Comparison of ENCODE assay signal across 11 mouse cellular contexts in genomic region chr6:4455518-4455917, GRCm38 (mm10). TPM values are rescaled to one million over a fixed set of nuclear protein-coding genes. Genes with fewer than 3 reads are reported as not detected.
DNase-seq lines count a peak whose midpoint lies in the region; ATAC-seq and TF ChIP-seq lines count a peak whose summit lies in the region.
"Had no signal": no experiment of that assay in that cellular context is flagged by ENCODE, and none has a peak within 500 bp of the region (broad histone marks: within the 10 kb centered on the region; RNA-seq: fewer than 3 reads in every experiment).

No protein-coding gene starts in this region.

- intact Hi-C loops in gastrocnemius, adult 2 months (cut with DNase I), result loop anchor here (5.0 kb wide), 1 partner anchor 47 kb away; the partner anchor contains the start of gene Col1a2

- H3K4me1 ChIP-seq in intestine, embryonic 16.5 days (ENCODE audit: control insufficient read depth, insufficient read depth, low read length), result peaks cover 12% of the 10 kb centered on the region; the same call in 1 of the 2 replicates
- peaks cover 10% of the 10 kb centered on the region; the same call in 1 of the 2 replicates for H3K4me1 ChIP-seq in intestine, embryonic 15.5 days (replicated peaks)
- H3K4me1 ChIP-seq in embryonic facial prominence, embryonic 11.5 days (ENCODE audit: control insufficient read depth, insufficient read depth, low read length), result peaks cover 3% of the 10 kb centered on the region; the same call in 1 of the 2 replicates
- no peaks in the 10 kb centered on the region for H3K4me1 ChIP-seq in cerebellum, adult 2 months (ENCODE audit: control insufficient read depth, insufficient read depth, low read length)

- ATAC-seq in intestine, embryonic 16.5 days, result no peak
- ATAC-seq in intestine, embryonic 15.5 days, result no peak
- ATAC-seq in embryonic facial prominence, embryonic 11.5 days (replicated peaks; ENCODE audit: insufficient number of reproducible peaks, low FRiP score, low TSS enrichment, low read depth), result no peak

- no peak overlapping the region for H3K4me2 ChIP-seq in intestine, embryonic 16.5 days (ENCODE audit: low read depth, low read length)
- H3K4me2 ChIP-seq in intestine, embryonic 15.5 days (replicated peaks), result no peak overlapping the region
- H3K4me2 ChIP-seq in embryonic facial prominence, embryonic 11.5 days (ENCODE audit: low read depth, low read length), result no peak overlapping the region
- H3K4me2 ChIP-seq in myocyte (ENCODE audit: low read depth), result peak overlapping the region; percentile 82
- H3K4me2 ChIP-seq: lung, embryonic 14.5 days had no signal

- no peak overlapping the region for H3K9ac ChIP-seq in intestine, embryonic 16.5 days (ENCODE audit: low read depth, low read length)
- H3K9ac ChIP-seq in intestine, embryonic 15.5 days, result no peak overlapping the region
- H3K9ac ChIP-seq in embryonic facial prominence, embryonic 11.5 days (replicated peaks; ENCODE audit: low read length), result no peak overlapping the region
- H3K9ac ChIP-seq: lung, embryonic 14.5 days had no signal

- H3ac ChIP-seq in myocyte (ENCODE audit: control insufficient read depth, insufficient read length), result no peak overlapping the region

- H3K9me3 ChIP-seq in intestine, embryonic 16.5 days (ENCODE audit: control insufficient read depth, low read length), result no peaks in the 10 kb centered on the region
- H3K9me3 ChIP-seq in intestine, embryonic 15.5 days, result no peaks in the 10 kb centered on the region
- H3K9me3 ChIP-seq in embryonic facial prominence, embryonic 11.5 days (replicated peaks; ENCODE audit: control insufficient read depth, low read length), result no peaks in the 10 kb centered on the region
- H3K9me3 ChIP-seq: megakaryocyte, embryonic 14.5 days had no signal

- no peaks in the 10 kb centered on the region for H3K27me3 ChIP-seq in intestine, embryonic 16.5 days (replicated peaks; ENCODE audit: control insufficient read depth, insufficient read depth, low read length)
- H3K27me3 ChIP-seq in intestine, embryonic 15.5 days (replicated peaks), result no peaks in the 10 kb centered on the region
- H3K27me3 ChIP-seq in embryonic facial prominence, embryonic 11.5 days (ENCODE audit: control insufficient read depth, insufficient read depth, low read length), result no peaks in the 10 kb centered on the region
- no peaks in the 10 kb centered on the region for H3K27me3 ChIP-seq in myocyte (ENCODE audit: control insufficient read depth, insufficient read depth, insufficient read length)
- no peaks in the 10 kb centered on the region for H3K27me3 ChIP-seq in cerebellum, adult 2 months (ENCODE audit: control insufficient read depth, insufficient read depth, low read length)
- H3K27me3 ChIP-seq: megakaryocyte, embryonic 14.5 days had no signal

- H3K36me3 ChIP-seq in intestine, embryonic 16.5 days (ENCODE audit: control insufficient read depth, insufficient read depth, low read length), result no peaks in the 10 kb centered on the region
- H3K36me3 ChIP-seq in intestine, embryonic 15.5 days, result no peaks in the 10 kb centered on the region
- no peaks in the 10 kb centered on the region for H3K36me3 ChIP-seq in embryonic facial prominence, embryonic 11.5 days (replicated peaks; ENCODE audit: control insufficient read depth, insufficient read depth, low read depth, low read length)
- H3K36me3 ChIP-seq in myocyte (ENCODE audit: control insufficient read depth, insufficient read depth), result no peaks in the 10 kb centered on the region

- no peak overlapping the region for H3K4me3 ChIP-seq in gastrocnemius, adult 2 months
- H3K4me3 ChIP-seq in intestine, embryonic 16.5 days (ENCODE audit: low read length), result no peak overlapping the region
- H3K4me3 ChIP-seq in intestine, embryonic 15.5 days (replicated peaks), result no peak overlapping the region
- H3K4me3 ChIP-seq in embryonic facial prominence, embryonic 11.5 days (ENCODE audit: low read depth, low read length), result no peak overlapping the region
- no peak overlapping the region for H3K4me3 ChIP-seq in myocyte
- H3K4me3 ChIP-seq in cerebellum, adult 2 months (replicated peaks; ENCODE audit: insufficient read depth, low read depth, low read length), result no peak overlapping the region

- 47% methylated on average over 5 of the region's 5 CpGs for WGBS in intestine, embryonic 16.5 days
- 47% methylated on average over 5 of the region's 5 CpGs for WGBS in intestine, embryonic 15.5 days
- WGBS in embryonic facial prominence, embryonic 11.5 days, result 41% methylated on average over 5 of the region's 5 CpGs
- 67% methylated on average over 5 of the region's 5 CpGs for WGBS in cerebellum, adult 2 months

- no peak for DNase-seq in gastrocnemius, adult 2 months
- DNase-seq in gastrocnemius, postnatal 25 days, result no peak
- no peak for DNase-seq in embryonic facial prominence, embryonic 11.5 days (ENCODE audit: low spot score)
- no peak for DNase-seq in cerebellum, adult 2 months
- no peak for DNase-seq in lung, adult 18-20 months
- DNase-seq: cerebellum, adult 9-11 months; lung, embryonic 14.5 days had no signal

- no peaks in the 10 kb centered on the region for H3K79me2 ChIP-seq in myocyte (ENCODE audit: control insufficient read depth, insufficient read depth)

- peak overlapping the region; percentile 81 for H3K27ac ChIP-seq in gastrocnemius, adult 2 months
- H3K27ac ChIP-seq in intestine, embryonic 16.5 days (ENCODE audit: low read length), result peak overlapping the region; percentile 4
- no peak overlapping the region for H3K27ac ChIP-seq in intestine, embryonic 15.5 days
- peak overlapping the region; percentile 64; the same call in 1 of the 2 replicates for H3K27ac ChIP-seq in embryonic facial prominence, embryonic 11.5 days (replicated peaks; ENCODE audit: low read depth, low read length)
- no peak overlapping the region for H3K27ac ChIP-seq in cerebellum, adult 2 months (ENCODE audit: insufficient read depth, low read length)

- TF ChIP-seq POLR2A in myocyte (IDR thresholded peaks at IDR 0.05; ENCODE audit: insufficient read length, low read depth), result no peak
- no peak for TF ChIP-seq POLR2A in cerebellum, adult 2 months (IDR thresholded peaks at IDR 0.05; ENCODE audit: borderline replicate concordance, insufficient read depth, low read length)

- TF ChIP-seq CTCF in gastrocnemius, adult 2 months (IDR thresholded peaks at IDR 0.05), result no peak
- TF ChIP-seq CTCF in cerebellum, adult 2 months (IDR thresholded peaks at IDR 0.05; ENCODE audit: borderline replicate concordance, insufficient read depth, low read depth, low read length), result no peak

TF ChIP-seq in myocyte, 11 proteins besides CTCF, POLR2A, EP300 and RAD21:
- TF ChIP-seq TCF12 (IDR thresholded peaks at IDR 0.05; ENCODE audit: insufficient read depth, poor library complexity, severe bottlenecking) (no peak), USF1 (IDR thresholded peaks at IDR 0.05; ENCODE audit: low read depth) (no peak), MYOD1 (IDR thresholded peaks at IDR 0.05; ENCODE audit: control insufficient read depth in 1 of 3, insufficient read length in 2 of 3, low read depth in 2 of 3) (no peak), REST (IDR thresholded peaks at IDR 0.05; ENCODE audit: insufficient read depth, insufficient read length) (no peak), MAX (IDR thresholded peaks at IDR 0.05; ENCODE audit: low read depth) (no peak), SRF (IDR thresholded peaks at IDR 0.05; ENCODE audit: control insufficient read depth, insufficient read length, low read depth) (no peak), TCF3 (IDR thresholded peaks at IDR 0.05; ENCODE audit: insufficient read length, low read depth) (no peak), E2F4 (IDR thresholded peaks at IDR 0.05; ENCODE audit: insufficient read depth) (no peak), MYOG (IDR thresholded peaks at IDR 0.05; ENCODE audit: control insufficient read depth in 1 of 3, insufficient read depth in 1 of 3, insufficient read length in 2 of 3, low read depth in 2 of 3) (no peak), CEBPB (IDR thresholded peaks at IDR 0.05; ENCODE audit: insufficient read depth, poor library complexity, severe bottlenecking) (no peak)
TF ChIP-seq in myocyte: peak in this region for 0.

RNA-seq across cellular contexts. Expression of gene Col1a2, which starts 49.1 kb away (rescaled TPM):
- 100 to 1,000 TPM; 127 to 394 TPM for total RNA-seq in gastrocnemius, adult 2 months (2021)
- total RNA-seq in gastrocnemius, postnatal 25 days (2021), result 100 to 1,000 TPM; 657 to 809 TPM
- 449 and 476 TPM in 2 replicates for polyA plus RNA-seq in intestine, embryonic 16.5 days (2015; fragmentation: Nextera tagmentation; extraction: Ambion mirVana)
- polyA plus RNA-seq in intestine, embryonic 15.5 days (2015; fragmentation: Nextera tagmentation; extraction: Ambion mirVana), result 472 and 528 TPM in 2 replicates
- polyA plus RNA-seq in embryonic facial prominence, embryonic 11.5 days (2014; fragmentation: Nextera tagmentation; extraction: Ambion mirVana), result 225 and 245 TPM in 2 replicates
- 627 TPM for polyA plus RNA-seq in myocyte (2012; fragmentation: generic; extraction: Trizol)
- 9.0 and 11.6 TPM in 2 replicates for polyA plus RNA-seq in cerebellum, adult 2 months (2012; rRNA removed)

Comparison
In these comparisons a context has a peak if more than half of its experiments do, and no peak if none do; other contexts are left out.
1. H3K27ac ChIP-seq: peak in gastrocnemius, adult 2 months (single experiment), intestine, embryonic 16.5 days (single experiment) and embryonic facial prominence, embryonic 11.5 days (single experiment); none in intestine, embryonic 15.5 days (single experiment) and cerebellum, adult 2 months (single experiment).
2. RNA of gene Col1a2, which starts 49.1 kb away (polyA plus RNA-seq): 627 TPM in myocyte (single experiment), 472 to 528 TPM in intestine, embryonic 15.5 days, 449 to 476 TPM in intestine, embryonic 16.5 days and 225 to 245 TPM in embryonic facial prominence, embryonic 11.5 days; 9.0 to 11.6 TPM in cerebellum, adult 2 months; every median in the first group is over 10 times any median in the second.